In genomic region chr16:13612058-13612457, GRCm38 (mm10) we compare ENCODE assay signal across 9 mouse cellular contexts. TPM values are rescaled to one million over a fixed set of nuclear protein-coding genes. Genes with fewer than 3 reads are reported as not detected.
DNase-seq lines count a peak whose midpoint lies in the region; ATAC-seq and TF ChIP-seq lines count a peak whose summit lies in the region.
"Had no signal": no experiment of that assay in that cellular context is flagged by ENCODE, and none has a peak within 500 bp of the region (broad histone marks: within the 10 kb centered on the region; RNA-seq: fewer than 3 reads in every experiment).

No protein-coding gene starts in this region.

- ATAC-seq in hindbrain, postnatal 0 days: peak; percentile 59; the same call in 1 of the 2 replicates
- ATAC-seq in hindbrain, embryonic 13.5 days (ENCODE audit: low FRiP score): no peak

- H3K36me3 ChIP-seq in hindbrain, postnatal 0 days (ENCODE audit: insufficient read depth, low read length): no peaks in the 10 kb centered on the region
- peaks cover 7% of the 10 kb centered on the region for H3K36me3 ChIP-seq in hindbrain, embryonic 13.5 days

- no peak overlapping the region for H3K9ac ChIP-seq in hindbrain, postnatal 0 days (replicated peaks; ENCODE audit: low read length)
- H3K9ac ChIP-seq in hindbrain, embryonic 13.5 days: no peak overlapping the region
- H3K9ac ChIP-seq: midbrain, embryonic 12.5 days had no signal

- no peak for DNase-seq in cerebellum, adult 2 months
- no peak for DNase-seq in cerebellum, adult 8-10 months
- peak; percentile 40 for DNase-seq in hindbrain, postnatal 0 days (ENCODE audit: low spot score)
- peak; percentile 35 to 39 for DNase-seq in right cerebral cortex, postnatal 10 days (ENCODE audit: low spot score in 2 of 2)
- DNase-seq in right cerebral cortex, postnatal 4 days: no peak
- DNase-seq in urinary bladder, adult 18-20 months (ENCODE audit: low spot score in 2 of 2): no peak
- no peak for DNase-seq in thymus, postnatal 0 days (ENCODE audit: low spot score)

- no peaks in the 10 kb centered on the region for H3K27me3 ChIP-seq in cerebellum, adult 2 months (ENCODE audit: control insufficient read depth, insufficient read depth, low read length)
- H3K27me3 ChIP-seq in hindbrain, postnatal 0 days (ENCODE audit: insufficient read depth, low read length): no peaks in the 10 kb centered on the region
- no peaks in the 10 kb centered on the region for H3K27me3 ChIP-seq in hindbrain, embryonic 13.5 days
- H3K27me3 ChIP-seq: midbrain, embryonic 12.5 days had no signal

- no peaks in the 10 kb centered on the region for H3K4me1 ChIP-seq in cerebellum, adult 2 months (ENCODE audit: control insufficient read depth, insufficient read depth, low read length)
- no peaks in the 10 kb centered on the region for H3K4me1 ChIP-seq in hindbrain, postnatal 0 days (ENCODE audit: insufficient read depth, low read length)
- no peaks in the 10 kb centered on the region for H3K4me1 ChIP-seq in hindbrain, embryonic 13.5 days (replicated peaks)
- H3K4me1 ChIP-seq: midbrain, embryonic 12.5 days had no signal

- WGBS in cerebellum, adult 2 months: 75% methylated on average over 6 of the region's 6 CpGs
- WGBS in hindbrain, postnatal 0 days: 78% methylated on average over 6 of the region's 6 CpGs
- 84% methylated on average over 6 of the region's 6 CpGs for WGBS in hindbrain, embryonic 13.5 days

- TF ChIP-seq POLR2A in cerebellum, adult 2 months (IDR thresholded peaks at IDR 0.05; ENCODE audit: borderline replicate concordance, insufficient read depth, low read length): no peak

- TF ChIP-seq CTCF in cerebellum, adult 2 months (IDR thresholded peaks at IDR 0.05; ENCODE audit: borderline replicate concordance, insufficient read depth, low read depth, low read length): peak; percentile 17; the same call in 1 of the 2 replicates
- peak; percentile 52 for TF ChIP-seq CTCF in hindbrain, postnatal 0 days (IDR thresholded peaks at IDR 0.05; ENCODE audit: low read depth)

- no peak overlapping the region for H3K4me2 ChIP-seq in hindbrain, postnatal 0 days (ENCODE audit: low read depth, low read length)
- H3K4me2 ChIP-seq in hindbrain, embryonic 13.5 days: no peak overlapping the region
- H3K4me2 ChIP-seq: midbrain, embryonic 12.5 days had no signal

- H3K4me3 ChIP-seq in cerebellum, adult 2 months (replicated peaks; ENCODE audit: insufficient read depth, low read depth, low read length): no peak overlapping the region
- H3K4me3 ChIP-seq in hindbrain, postnatal 0 days (ENCODE audit: low read length): no peak overlapping the region
- H3K4me3 ChIP-seq in hindbrain, embryonic 13.5 days: no peak overlapping the region
- H3K4me3 ChIP-seq: midbrain, embryonic 12.5 days had no signal

- H3K9me3 ChIP-seq in hindbrain, postnatal 0 days (ENCODE audit: low read length): no peaks in the 10 kb centered on the region
- no peaks in the 10 kb centered on the region for H3K9me3 ChIP-seq in hindbrain, embryonic 13.5 days
- H3K9me3 ChIP-seq: midbrain, embryonic 12.5 days had no signal

- no peak overlapping the region for H3K27ac ChIP-seq in cerebellum, adult 2 months (ENCODE audit: insufficient read depth, low read length)
- H3K27ac ChIP-seq in hindbrain, postnatal 0 days: no peak overlapping the region
- H3K27ac ChIP-seq in hindbrain, embryonic 13.5 days: no peak overlapping the region
- H3K27ac ChIP-seq: midbrain, embryonic 12.5 days had no signal

RNA-seq across cellular contexts. Expression of gene Parn, which starts 55.9 kb away (rescaled TPM):
- polyA plus RNA-seq in cerebellum, adult 2 months (2012; rRNA removed): 25.6 and 27.0 TPM in 2 replicates
- 13.2 and 13.3 TPM in 2 replicates for total RNA-seq in hindbrain, postnatal 0 days (2014; rRNA removed)
- 31.1 and 32.1 TPM in 2 replicates for polyA plus RNA-seq in hindbrain, postnatal 0 days (2015; fragmentation: Nextera tagmentation; extraction: Ambion mirVana)
- 36.2 and 37.3 TPM in 2 replicates for polyA plus RNA-seq in hindbrain, embryonic 13.5 days (2015; fragmentation: Nextera tagmentation; extraction: Ambion mirVana)
- 41.7 TPM in 2 replicates for polyA plus RNA-seq in thymus, postnatal 0 days (2015; fragmentation: Nextera tagmentation; extraction: Ambion mirVana)

RNA-seq across cellular contexts. Expression of gene Bfar, which starts 59.6 kb away (rescaled TPM):
- 45.1 and 45.3 TPM in 2 replicates for polyA plus RNA-seq in cerebellum, adult 2 months (2012; rRNA removed)
- 31.6 and 40.5 TPM in 2 replicates for total RNA-seq in hindbrain, postnatal 0 days (2014; rRNA removed)
- 38.8 and 38.9 TPM in 2 replicates for polyA plus RNA-seq in hindbrain, postnatal 0 days (2015; fragmentation: Nextera tagmentation; extraction: Ambion mirVana)
- polyA plus RNA-seq in hindbrain, embryonic 13.5 days (2015; fragmentation: Nextera tagmentation; extraction: Ambion mirVana): 51.5 and 54.6 TPM in 2 replicates
- polyA plus RNA-seq in thymus, postnatal 0 days (2015; fragmentation: Nextera tagmentation; extraction: Ambion mirVana): 39.4 and 40.5 TPM in 2 replicates

RNA-seq across cellular contexts. Expression of gene 3110001I22Rik, which starts 59.7 kb away (rescaled TPM):
- 2.6 and 3.1 TPM in 2 replicates for polyA plus RNA-seq in cerebellum, adult 2 months (2012; rRNA removed)
- total RNA-seq in hindbrain, postnatal 0 days (2014; rRNA removed): 2.3 and 4.8 TPM in 2 replicates
- 4.0 and 4.3 TPM in 2 replicates for polyA plus RNA-seq in hindbrain, postnatal 0 days (2015; fragmentation: Nextera tagmentation; extraction: Ambion mirVana)
- 8.5 and 8.9 TPM in 2 replicates for polyA plus RNA-seq in hindbrain, embryonic 13.5 days (2015; fragmentation: Nextera tagmentation; extraction: Ambion mirVana)
- 8.5 TPM in 2 replicates for polyA plus RNA-seq in thymus, postnatal 0 days (2015; fragmentation: Nextera tagmentation; extraction: Ambion mirVana)

Comparison
In these comparisons a context has a peak if more than half of its experiments do, and no peak if none do; other contexts are left out.
1. DNase-seq: peak in hindbrain, postnatal 0 days (single experiment) and right cerebral cortex, postnatal 10 days (2 of 2); none in cerebellum, adult 2 months (0 of 2), cerebellum, adult 8-10 months (single experiment), right cerebral cortex, postnatal 4 days (single experiment), urinary bladder, adult 18-20 months (0 of 2) and thymus, postnatal 0 days (single experiment).